Mouse (Mus musculus) kidney, postnatal 14 days (tissue): ENCODE data around the gene Scmh1.

Experiments
- DNase-seq: peaks from one replicate; pipeline ENCODE4 v3.0.0; 2022; ENCODE audit warnings: mixed read lengths

Scmh1 gene

GRCm38 (mm10) chr4:120569025-120569424, 163.9 kb downstream of the Scmh1 start:
- peak; percentile 61 for DNase-seq

GRCm38 (mm10) chr4:120569486-120570437, 164.7 kb downstream of the Scmh1 start, which contains the start of gene Ctps:
Gene Ctps (minus strand): TSS chr4:120570276.
- DNase-seq = peak; percentile 96

- DNase-seq = no peak
Observed at GRCm38 (mm10) chr4:120570438-120571069, 165.5 kb downstream of the Scmh1 start.

GRCm38 (mm10) chr4:120571070-120571464, 166.0 kb downstream of the Scmh1 start:
- DNase-seq = peak; percentile 30

GRCm38 (mm10) chr4:120571691-120572090, 166.6 kb downstream of the Scmh1 start:
- DNase-seq = no peak
